8 mouse cellular contexts compared by ENCODE assay signal in the genomic region with DNA sequence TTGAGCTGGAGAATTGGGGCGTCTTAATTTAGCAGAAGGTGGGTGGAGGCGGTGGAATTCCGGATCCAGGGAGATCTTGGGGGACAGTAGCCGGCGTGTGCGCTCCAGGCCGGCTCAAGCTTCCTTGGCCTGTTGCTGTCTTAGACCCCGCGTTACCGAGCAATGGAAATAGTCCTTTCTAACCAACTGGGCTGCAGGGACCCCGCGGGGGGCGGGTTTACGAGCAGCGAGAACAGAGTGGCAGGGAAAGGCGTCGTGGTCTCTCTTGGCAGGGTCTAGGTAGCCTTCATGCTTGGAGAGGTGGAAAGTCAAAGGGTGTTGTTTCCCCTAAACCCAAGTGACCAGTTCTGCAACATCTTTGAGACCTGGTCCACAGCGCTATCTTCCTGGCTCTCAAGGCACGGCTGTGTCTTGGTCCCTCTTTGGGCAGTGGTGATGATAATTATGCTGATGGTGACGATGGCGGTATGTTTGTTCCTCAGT. TPM values are rescaled to one million over a fixed set of nuclear protein-coding genes. Genes with fewer than 3 reads are reported as not detected.
A peak's percentile ranks its signal among the peaks of the same experiment; 100 is the strongest.
DNase-seq lines count a peak whose midpoint lies in the region; ATAC-seq and TF ChIP-seq lines count a peak whose summit lies in the region.

No protein-coding gene starts in this region.

- no peaks in the 10 kb centered on the region for H3K9me3 ChIP-seq in ES-E14 (ENCODE audit: control insufficient read depth, insufficient read depth, low read depth, low read length)
- H3K9me3 ChIP-seq in embryonic facial prominence, embryonic 15.5 days (replicated peaks), result no peaks in the 10 kb centered on the region
- no peaks in the 10 kb centered on the region for H3K9me3 ChIP-seq in intestine, embryonic 14.5 days (ENCODE audit: control insufficient read depth, low read length)
- no peaks in the 10 kb centered on the region for H3K9me3 ChIP-seq in stomach, postnatal 0 days (ENCODE audit: control insufficient read depth, low read length)

- H3K4me2 ChIP-seq in embryonic facial prominence, embryonic 15.5 days (replicated peaks), result peak overlapping the region; percentile 81
- peak overlapping the region; percentile 89 for H3K4me2 ChIP-seq in intestine, embryonic 14.5 days (ENCODE audit: low read length)
- peak overlapping the region; percentile 91 for H3K4me2 ChIP-seq in stomach, postnatal 0 days (replicated peaks; ENCODE audit: low read depth)

- peak overlapping the region; percentile 58 for H3K27ac ChIP-seq in heart, adult 2 months
- no peak overlapping the region for H3K27ac ChIP-seq in ES-E14 (ENCODE audit: insufficient read depth, low read depth, low read length, poor library complexity, severe bottlenecking)
- peak overlapping the region; percentile 88 for H3K27ac ChIP-seq in embryonic facial prominence, embryonic 15.5 days (replicated peaks)
- H3K27ac ChIP-seq in intestine, embryonic 14.5 days (ENCODE audit: low read depth), result peak overlapping the region; percentile 80
- H3K27ac ChIP-seq in stomach, postnatal 0 days (replicated peaks), result peak overlapping the region; percentile 63

- ATAC-seq in embryonic facial prominence, embryonic 15.5 days (ENCODE audit: insufficient number of reproducible peaks, low FRiP score, low TSS enrichment, low read depth), result no peak
- peak; percentile 12; the same call in 1 of the 2 replicates for ATAC-seq in intestine, embryonic 14.5 days (replicated peaks; ENCODE audit: low FRiP score, low TSS enrichment, low read depth)
- peak; percentile 5; the same call in 1 of the 2 replicates for ATAC-seq in stomach, postnatal 0 days (ENCODE audit: low FRiP score, low TSS enrichment)

- H3K36me3 ChIP-seq in heart, adult 2 months (ENCODE audit: control insufficient read depth, insufficient read depth, low read length), result no peaks in the 10 kb centered on the region
- H3K36me3 ChIP-seq in ES-E14 (ENCODE audit: control insufficient read depth, insufficient read depth, low read length, poor library complexity, severe bottlenecking), result no peaks in the 10 kb centered on the region
- H3K36me3 ChIP-seq in embryonic facial prominence, embryonic 15.5 days, result peaks cover 6% of the 10 kb centered on the region; the same call in 1 of the 2 replicates
- H3K36me3 ChIP-seq in intestine, embryonic 14.5 days (ENCODE audit: control insufficient read depth, insufficient read depth, low read length), result peaks cover 3% of the 10 kb centered on the region
- no peaks in the 10 kb centered on the region for H3K36me3 ChIP-seq in stomach, postnatal 0 days (ENCODE audit: control insufficient read depth, insufficient read depth, low read length)

- peak overlapping the region; percentile 60 for H3K9ac ChIP-seq in heart, adult 2 months (ENCODE audit: low read depth, low read length)
- H3K9ac ChIP-seq in ES-E14 (ENCODE audit: insufficient read depth, low read depth, low read length, poor library complexity, severe bottlenecking), result peak overlapping the region; percentile 16; the same call in 1 of the 2 replicates
- peak overlapping the region; percentile 59 for H3K9ac ChIP-seq in embryonic facial prominence, embryonic 15.5 days
- peak overlapping the region; percentile 67 for H3K9ac ChIP-seq in intestine, embryonic 14.5 days (ENCODE audit: low read length)
- peak overlapping the region; percentile 64 for H3K9ac ChIP-seq in stomach, postnatal 0 days (ENCODE audit: low read length)

- TF ChIP-seq CTCF in heart, adult 2 months (IDR thresholded peaks at IDR 0.05), result no peak
- no peak for TF ChIP-seq CTCF in stomach, postnatal 0 days (IDR thresholded peaks at IDR 0.05; ENCODE audit: low read depth)

- peak overlapping the region; percentile 53 for H3K4me3 ChIP-seq in heart, adult 2 months
- H3K4me3 ChIP-seq in ES-E14 (ENCODE audit: insufficient read depth in 1 of 2, low read depth in 1 of 2, low read length in 2 of 2, poor library complexity in 1 of 2, severe bottlenecking in 1 of 2), result peak overlapping the region; percentile 58 to 67
- peak overlapping the region; percentile 66 for H3K4me3 ChIP-seq in embryonic facial prominence, embryonic 15.5 days (replicated peaks)
- H3K4me3 ChIP-seq in intestine, embryonic 14.5 days (ENCODE audit: low read depth, low read length), result peak overlapping the region; percentile 63
- peak overlapping the region; percentile 56 for H3K4me3 ChIP-seq in stomach, postnatal 0 days (ENCODE audit: low read depth, low read length)

- TF ChIP-seq POLR2A in heart, adult 2 months (IDR thresholded peaks at IDR 0.05; ENCODE audit: insufficient read depth, low read depth, low read length), result no peak

- DNase-seq in heart, adult 2 months, result no peak
- no peak for DNase-seq in heart, adult 8-10 months (ENCODE audit: low spot score)
- DNase-seq in ES-E14 (ENCODE audit: low read depth, low spot score), result no peak
- DNase-seq in intestine, embryonic 14.5 days (ENCODE audit: low spot score), result no peak
- DNase-seq in lung, postnatal 4 days, result peak; percentile 41 to 43
- peak; percentile 35 for DNase-seq in stomach, postnatal 0 days (ENCODE audit: low spot score)
- no peak for DNase-seq in adrenal gland, postnatal 4 days (ENCODE audit: low spot score in 2 of 2)

- H3K4me1 ChIP-seq in heart, adult 2 months (ENCODE audit: control insufficient read depth, insufficient read depth, low read length), result peaks cover 3% of the 10 kb centered on the region; the same call in 1 of the 2 replicates
- H3K4me1 ChIP-seq in ES-E14 (ENCODE audit: control insufficient read depth in 2 of 2, insufficient read depth in 2 of 2, low read length in 2 of 2, poor library complexity in 1 of 2), result peaks cover 0 to 3% of the 10 kb centered on the region in 2 experiments; a peak in 1 of 4 replicates
- H3K4me1 ChIP-seq in embryonic facial prominence, embryonic 15.5 days, result peaks cover 36% of the 10 kb centered on the region
- 0 out of 2 replicates have a peak, but pooled peaks cover 9% of the 10 kb centered on the region for H3K4me1 ChIP-seq in intestine, embryonic 14.5 days (replicated peaks; ENCODE audit: control insufficient read depth, insufficient read depth, low read length)
- H3K4me1 ChIP-seq in stomach, postnatal 0 days (replicated peaks; ENCODE audit: control insufficient read depth, insufficient read depth), result no peaks in the 10 kb centered on the region; the same call in 1 of the 2 replicates

- no peaks in the 10 kb centered on the region for H3K79me2 ChIP-seq in heart, adult 2 months (replicated peaks; ENCODE audit: control insufficient read depth, insufficient read depth, low read length)

- no peak for TF ChIP-seq EP300 in heart, adult 2 months (IDR thresholded peaks at IDR 0.05; ENCODE audit: insufficient read depth, low read depth, low read length)
- TF ChIP-seq EP300 in stomach, postnatal 0 days (optimal IDR thresholded peaks at IDR 0.05), result no peak

- WGBS in heart, adult 2 months, result under 1% methylated on average over 21 of the region's 21 CpGs
- under 1% methylated on average over 21 of the region's 21 CpGs for WGBS in embryonic facial prominence, embryonic 15.5 days
- 1% methylated on average over 21 of the region's 21 CpGs for whole genome bisulfite sequencing in intestine, embryonic 14.5 days
- under 1% methylated on average over 21 of the region's 21 CpGs for WGBS in stomach, postnatal 0 days

- in situ Hi-C loops in ES-E14 (cut with MboI; ENCODE audit: low sequenced_read_pairs in 2 of 2, unreplicated experiment in 2 of 2), result loop anchor here (5.0 to 25.0 kb wide), 4 partner anchors 544 to 844 kb away; no protein-coding TSS in a partner anchor

- peaks cover 18% of the 10 kb centered on the region for H3K27me3 ChIP-seq in heart, adult 2 months (ENCODE audit: control insufficient read depth, insufficient read depth, low read length)
- peaks cover 13% of the 10 kb centered on the region for H3K27me3 ChIP-seq in embryonic facial prominence, embryonic 15.5 days
- peaks cover 18% of the 10 kb centered on the region; the same call in 1 of the 2 replicates for H3K27me3 ChIP-seq in intestine, embryonic 14.5 days (replicated peaks; ENCODE audit: control insufficient read depth, insufficient read depth, low read length)
- H3K27me3 ChIP-seq in stomach, postnatal 0 days (ENCODE audit: control insufficient read depth, insufficient read depth, low read length), result peaks cover 5% of the 10 kb centered on the region

- intact Hi-C loops in heart, adult 2 months (cut with DNase I), result loop anchor here (1.0 to 5.0 kb wide), 9 partner anchors 212 to 1470 kb away; a partner anchor contains a TSS

TF ChIP-seq in ES-E14, 5 proteins besides CTCF, POLR2A, EP300 and RAD21:
- TF ChIP-seq ZNF384 (IDR thresholded peaks at IDR 0.05; ENCODE audit: low read depth, low read length), result no peak
- no peak for TF ChIP-seq ZC3H11A (IDR thresholded peaks at IDR 0.05; ENCODE audit: borderline replicate concordance, low read depth, low read length)
- no peak for TF ChIP-seq MAFK (IDR thresholded peaks at IDR 0.05; ENCODE audit: insufficient read depth, low read depth, low read length)
- no peak for TF ChIP-seq CHD2 (IDR thresholded peaks at IDR 0.05; ENCODE audit: low read depth, low read length)
- TF ChIP-seq HCFC1 (IDR thresholded peaks at IDR 0.05; ENCODE audit: borderline replicate concordance, insufficient read depth, low read length), result no peak

RNA-seq across cellular contexts. Expression of a gene that starts 4.5 kb away (rescaled TPM):
- total RNA-seq in heart, adult 2 months (2021), result 10 to 100 TPM; 27.8 to 29.3 TPM
- 11.8 and 23.3 TPM in 2 replicates for polyA plus RNA-seq in heart, adult 2 months (2012; rRNA removed)
- total RNA-seq in heart, adult 8-10 months (2022), result 10 to 100 TPM; 17.9 to 23.3 (median 21.5) TPM
- total RNA-seq in ES-E14 (2012; rRNA removed), result 2.8 and 10.2 TPM in 2 replicates
- 64.9 and 65.0 TPM in 2 replicates for polyA plus RNA-seq in embryonic facial prominence, embryonic 15.5 days (2015; fragmentation: Nextera tagmentation; extraction: Ambion mirVana)
- polyA plus RNA-seq in intestine, embryonic 14.5 days (2014; fragmentation: Nextera tagmentation; extraction: Ambion mirVana), result 50.9 and 62.3 TPM in 2 replicates
- polyA plus RNA-seq in stomach, postnatal 0 days (2015; fragmentation: Nextera tagmentation; extraction: Ambion mirVana), result 7.9 and 8.5 TPM in 2 replicates
- total RNA-seq in adrenal gland, postnatal 4 days (2021), result 10 to 100 TPM; 46.8 to 49.6 TPM

Comparison
In these comparisons a context has a peak if more than half of its experiments do, and no peak if none do; other contexts are left out.
1. DNase-seq: peak in lung, postnatal 4 days (2 of 2) and stomach, postnatal 0 days (single experiment); none in heart, adult 2 months (0 of 2), heart, adult 8-10 months (single experiment), ES-E14 (single experiment), intestine, embryonic 14.5 days (single experiment) and adrenal gland, postnatal 4 days (0 of 2).
2. H3K9ac ChIP-seq: peak in every context shown above with its lines; median percentile 67 in intestine, embryonic 14.5 days; 64 in stomach, postnatal 0 days; 60 in heart, adult 2 months; 59 in embryonic facial prominence, embryonic 15.5 days; 16 in ES-E14.
3. Peak in every context shown above with its lines, with median percentiles within 50 percentile points of each other: H3K4me3 ChIP-seq and H3K4me2 ChIP-seq.